Mouse (Mus musculus): ENCODE data around the gene Slc22a3. TPM values are rescaled to one million over a fixed set of nuclear protein-coding genes. Genes with fewer than 3 reads are reported as not detected.

The Slc22a3 gene
- polyA plus RNA-seq (2014; fragmentation: Nextera tagmentation; extraction: Ambion mirVana), result 0.36 and 0.79 TPM in 2 replicates

DNA sequence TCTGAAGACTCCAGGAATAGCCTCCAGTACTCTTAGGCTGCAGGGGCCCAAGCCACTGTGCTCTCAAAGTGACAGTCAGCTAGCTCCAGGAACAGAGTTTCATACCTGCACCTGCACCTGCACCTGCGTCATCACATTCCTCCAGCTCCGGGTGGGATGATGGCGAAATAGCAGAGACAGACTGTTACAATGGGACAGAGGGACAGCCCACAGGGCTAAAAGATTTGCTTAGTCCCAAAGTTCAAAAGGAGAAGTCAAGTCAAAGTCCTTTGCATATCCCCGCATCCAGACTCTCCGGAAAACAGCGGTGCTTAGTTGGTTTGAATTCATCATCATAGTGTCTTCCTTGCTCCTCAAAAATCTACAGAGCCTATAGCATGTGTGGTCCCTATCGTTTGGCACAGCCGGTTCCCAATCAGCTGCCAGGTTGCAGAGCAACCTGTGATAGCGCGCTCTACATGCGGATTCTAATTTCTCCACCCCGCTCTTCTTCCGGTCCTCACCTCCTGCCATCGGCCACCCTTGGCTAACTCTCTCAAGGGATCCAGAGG lies at the start of gene Slc22a3:
Slc22a3 (minus strand) TSS at position 51 of the 551 bp plus-strand sequence.
- Histone ChIP-seq H3K4me1 (ENCODE audit: control insufficient read depth, insufficient read depth, low read length) (no peaks in the 10 kb centered on the region), H3K36me3 (ENCODE audit: control insufficient read depth, insufficient read depth, low read length) (no peaks in the 10 kb centered on the region), H3K9ac (replicated peaks; ENCODE audit: low read depth, low read length) (no peak within 1 kb of the TSS; the same call in 1 of the 2 replicates), H3K4me3 (ENCODE audit: low read depth, low read length) (peak within 1 kb of the TSS; percentile 28), H3K27ac (ENCODE audit: low read depth, low read length) (no peak within 1 kb of the TSS), H3K27me3 (ENCODE audit: control insufficient read depth, insufficient read depth, low read length) (peaks cover 33% of the 10 kb centered on the region), H3K9me3 (ENCODE audit: control insufficient read depth, low read length) (no peaks in the 10 kb centered on the region), H3K4me2 (ENCODE audit: low read depth, low read length) (peak within 1 kb of the TSS; percentile 51)
- WGBS, result 16% methylated on average over 14 of the region's 14 CpGs
- ATAC-seq (ENCODE audit: low read depth), result no peak

DNA sequence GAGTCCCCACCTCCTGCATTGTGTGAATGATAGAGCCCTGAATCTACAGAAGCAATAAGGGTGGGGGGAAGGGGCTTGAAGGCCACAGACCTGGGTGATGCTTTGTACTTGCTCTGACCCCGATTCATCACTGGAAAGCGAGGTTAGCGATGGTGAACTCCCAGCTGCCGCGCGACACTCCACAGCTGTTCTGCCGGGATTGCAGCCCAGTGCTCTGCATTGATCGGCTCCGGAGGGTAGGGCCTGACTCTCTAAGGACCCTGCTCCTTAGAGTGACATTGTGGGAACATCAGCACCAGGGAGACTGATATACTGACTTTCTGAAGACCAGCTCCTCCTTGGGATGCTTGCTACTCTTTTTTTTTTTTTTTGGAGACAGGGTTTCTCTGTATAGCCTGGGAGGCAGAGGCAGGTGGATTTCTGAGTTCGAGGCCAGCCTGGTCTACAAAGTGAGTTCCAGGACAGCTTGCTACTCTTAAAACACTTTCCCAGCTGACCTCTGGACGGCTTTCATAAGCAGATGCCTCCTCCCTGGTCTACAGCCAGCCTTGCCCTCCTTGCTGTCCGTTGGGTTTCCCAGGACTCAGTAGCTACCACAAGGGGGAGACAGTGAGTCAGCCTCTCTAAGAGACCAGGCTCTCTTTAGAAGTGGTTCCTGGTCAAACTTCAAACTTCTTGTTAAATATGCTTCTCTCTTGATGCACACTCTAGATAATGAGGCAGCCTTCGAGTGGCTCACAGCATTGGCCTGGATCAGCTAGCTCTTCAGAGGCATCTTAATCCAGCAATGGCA lies 27.0 kb upstream of the Slc22a3 start:
- Histone ChIP-seq H3K4me2 (ENCODE audit: low read depth, low read length) (no peak overlapping the region), H3K27ac (ENCODE audit: low read depth, low read length) (no peak overlapping the region), H3K9ac (replicated peaks; ENCODE audit: low read depth, low read length) (no peak overlapping the region), H3K4me1 (ENCODE audit: control insufficient read depth, insufficient read depth, low read length) (no peaks in the 10 kb centered on the region), H3K36me3 (ENCODE audit: control insufficient read depth, insufficient read depth, low read length) (no peaks in the 10 kb centered on the region), H3K27me3 (ENCODE audit: control insufficient read depth, insufficient read depth, low read length) (no peaks in the 10 kb centered on the region), H3K4me3 (ENCODE audit: low read depth, low read length) (no peak overlapping the region), H3K9me3 (ENCODE audit: control insufficient read depth, low read length) (no peaks in the 10 kb centered on the region)
- ATAC-seq (ENCODE audit: low read depth), result no peak
- 61% methylated on average over 13 of the region's 13 CpGs for WGBS

DNA sequence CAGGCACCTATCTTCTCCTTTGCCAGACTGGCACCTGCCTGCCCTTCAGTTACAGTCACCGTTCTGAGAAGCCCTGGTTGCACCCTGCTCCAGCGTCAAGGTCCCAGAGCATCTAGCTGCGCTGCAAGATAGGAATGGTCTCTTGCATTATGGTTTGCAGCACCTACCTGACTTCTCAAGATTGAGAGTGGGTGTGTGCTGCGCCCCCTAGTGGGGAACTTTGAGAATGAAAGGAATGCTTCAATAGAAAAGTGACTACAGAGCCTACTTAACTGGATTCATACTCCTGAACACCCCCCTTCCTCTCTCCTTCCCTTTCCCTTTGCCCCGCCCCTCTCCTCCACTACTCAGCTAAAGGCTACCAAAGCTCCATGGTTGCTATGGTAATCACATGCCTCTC lies 24.6 kb upstream of the Slc22a3 start:
- Histone ChIP-seq H3K36me3 (ENCODE audit: control insufficient read depth, insufficient read depth, low read length) (no peaks in the 10 kb centered on the region), H3K27ac (ENCODE audit: low read depth, low read length) (no peak overlapping the region), H3K4me1 (ENCODE audit: control insufficient read depth, insufficient read depth, low read length) (no peaks in the 10 kb centered on the region), H3K4me3 (ENCODE audit: low read depth, low read length) (no peak overlapping the region), H3K4me2 (ENCODE audit: low read depth, low read length) (no peak overlapping the region), H3K27me3 (ENCODE audit: control insufficient read depth, insufficient read depth, low read length) (no peaks in the 10 kb centered on the region), H3K9me3 (ENCODE audit: control insufficient read depth, low read length) (no peaks in the 10 kb centered on the region), H3K9ac (replicated peaks; ENCODE audit: low read depth, low read length) (no peak overlapping the region)
- ATAC-seq (ENCODE audit: low read depth), result no peak
- 21% methylated on average over 5 of the region's 5 CpGs for whole genome bisulfite sequencing

GRCm38 (mm10) chr17:12530081-12530480 lies 22.6 kb upstream of the Slc22a3 start:
- no peak overlapping the region for H3K9ac ChIP-seq (replicated peaks; ENCODE audit: low read depth, low read length)
- no peak for ATAC-seq (ENCODE audit: low read depth)
- H3K9me3 ChIP-seq (ENCODE audit: control insufficient read depth, low read length), result no peaks in the 10 kb centered on the region
- H3K4me2 ChIP-seq (ENCODE audit: low read depth, low read length), result no peak overlapping the region
- H3K4me1 ChIP-seq (ENCODE audit: control insufficient read depth, insufficient read depth, low read length), result no peaks in the 10 kb centered on the region
- WGBS, result 76% methylated on average over 6 of the region's 6 CpGs
- H3K4me3 ChIP-seq (ENCODE audit: low read depth, low read length), result no peak overlapping the region
- H3K36me3 ChIP-seq (ENCODE audit: control insufficient read depth, insufficient read depth, low read length), result no peaks in the 10 kb centered on the region
- H3K27me3 ChIP-seq (ENCODE audit: control insufficient read depth, insufficient read depth, low read length), result no peaks in the 10 kb centered on the region
- no peak overlapping the region for H3K27ac ChIP-seq (ENCODE audit: low read depth, low read length)

GRCm38 (mm10) chr17:12529384-12529985 lies 22.0 kb upstream of the Slc22a3 start:
- no peaks in the 10 kb centered on the region for H3K4me1 ChIP-seq (ENCODE audit: control insufficient read depth, insufficient read depth, low read length)
- no peaks in the 10 kb centered on the region for H3K36me3 ChIP-seq (ENCODE audit: control insufficient read depth, insufficient read depth, low read length)
- H3K4me3 ChIP-seq (ENCODE audit: low read depth, low read length), result no peak overlapping the region
- WGBS, result 79% methylated on average over 4 of the region's 4 CpGs
- H3K4me2 ChIP-seq (ENCODE audit: low read depth, low read length), result no peak overlapping the region
- no peak overlapping the region for H3K9ac ChIP-seq (replicated peaks; ENCODE audit: low read depth, low read length)
- H3K27ac ChIP-seq (ENCODE audit: low read depth, low read length), result no peak overlapping the region
- no peak for ATAC-seq (ENCODE audit: low read depth)
- H3K27me3 ChIP-seq (ENCODE audit: control insufficient read depth, insufficient read depth, low read length), result no peaks in the 10 kb centered on the region
- H3K9me3 ChIP-seq (ENCODE audit: control insufficient read depth, low read length), result no peaks in the 10 kb centered on the region

DNA sequence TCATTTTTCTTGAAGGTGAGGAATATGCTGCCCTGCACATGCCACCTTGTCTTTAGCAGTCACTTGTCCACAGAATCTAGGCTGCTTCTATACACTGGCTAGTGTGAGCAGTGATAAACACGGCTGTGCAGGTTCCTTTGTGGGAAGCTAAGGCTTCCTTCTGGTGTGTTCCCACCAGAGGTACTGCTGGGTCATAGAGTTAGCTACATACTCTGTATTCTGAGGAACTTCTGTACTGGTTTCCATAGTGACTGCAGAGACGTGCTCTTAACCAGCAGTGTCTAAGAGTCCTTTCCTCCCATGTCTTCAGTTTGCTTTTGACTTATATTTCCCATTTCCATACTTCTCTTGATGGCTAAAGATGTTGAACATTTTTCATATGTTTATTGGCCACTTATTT lies 11.6 kb upstream of the Slc22a3 start:
- 72% methylated on average over 2 of the region's 2 CpGs for WGBS
- no peak for ATAC-seq (ENCODE audit: low read depth)
- Histone ChIP-seq H3K4me3 (ENCODE audit: low read depth, low read length) (no peak overlapping the region), H3K9me3 (ENCODE audit: control insufficient read depth, low read length) (no peaks in the 10 kb centered on the region; the same call in 1 of the 2 replicates), H3K36me3 (ENCODE audit: control insufficient read depth, insufficient read depth, low read length) (no peaks in the 10 kb centered on the region), H3K4me2 (ENCODE audit: low read depth, low read length) (no peak overlapping the region), H3K27me3 (ENCODE audit: control insufficient read depth, insufficient read depth, low read length) (no peaks in the 10 kb centered on the region), H3K27ac (ENCODE audit: low read depth, low read length) (no peak overlapping the region), H3K9ac (replicated peaks; ENCODE audit: low read depth, low read length) (no peak overlapping the region), H3K4me1 (ENCODE audit: control insufficient read depth, insufficient read depth, low read length) (no peaks in the 10 kb centered on the region)

DNA sequence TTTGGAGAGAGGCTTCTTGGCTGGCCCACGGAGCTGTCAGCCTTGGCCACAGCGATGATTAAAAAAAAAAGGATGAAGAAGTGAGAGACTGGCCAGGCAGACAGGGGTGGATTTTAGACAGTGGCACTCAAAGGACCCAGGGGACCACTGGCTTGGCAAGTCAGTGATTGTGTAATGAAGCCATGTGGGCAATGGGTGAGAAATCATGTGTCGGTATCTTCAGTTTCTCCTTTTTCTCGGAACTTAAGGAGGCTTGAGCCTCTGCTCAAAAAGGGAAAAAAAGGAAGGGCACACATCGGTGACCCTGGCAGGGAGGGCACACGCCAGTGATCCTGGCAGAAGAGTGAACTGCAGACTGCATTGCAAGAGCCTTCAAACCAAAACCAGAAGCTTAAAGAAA lies 10.7 kb upstream of the Slc22a3 start:
- no peak overlapping the region for H3K4me3 ChIP-seq (ENCODE audit: low read depth, low read length)
- no peak overlapping the region for H3K9ac ChIP-seq (replicated peaks; ENCODE audit: low read depth, low read length)
- H3K27ac ChIP-seq (ENCODE audit: low read depth, low read length), result no peak overlapping the region
- 89% methylated on average over 6 of the region's 6 CpGs for WGBS
- H3K4me1 ChIP-seq (ENCODE audit: control insufficient read depth, insufficient read depth, low read length), result no peaks in the 10 kb centered on the region
- no peak overlapping the region for H3K4me2 ChIP-seq (ENCODE audit: low read depth, low read length)
- H3K27me3 ChIP-seq (ENCODE audit: control insufficient read depth, insufficient read depth, low read length), result no peaks in the 10 kb centered on the region
- H3K9me3 ChIP-seq (ENCODE audit: control insufficient read depth, low read length), result no peaks in the 10 kb centered on the region; the same call in 1 of the 2 replicates
- ATAC-seq (ENCODE audit: low read depth), result no peak
- no peaks in the 10 kb centered on the region for H3K36me3 ChIP-seq (ENCODE audit: control insufficient read depth, insufficient read depth, low read length)

DNA sequence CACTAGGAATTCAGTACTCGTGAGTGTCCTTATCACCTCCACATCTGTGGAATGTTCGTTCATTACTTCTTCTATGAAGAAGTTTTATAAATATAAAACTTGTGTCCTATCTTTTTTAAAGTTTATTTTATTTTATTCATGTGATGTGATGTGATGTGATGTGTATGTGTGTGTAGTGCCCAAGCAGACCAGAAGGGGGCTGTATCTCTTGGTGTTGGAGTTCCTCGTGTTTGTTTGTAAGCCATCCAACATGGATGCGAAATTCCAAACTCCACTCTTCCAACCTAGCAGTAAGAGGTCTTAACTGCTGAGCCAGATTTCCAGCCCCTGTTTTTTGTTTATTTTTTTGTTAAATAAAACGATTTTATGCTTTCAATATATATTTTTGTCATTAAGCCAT lies 6.5 kb upstream of the Slc22a3 start:
- H3K4me3 ChIP-seq (ENCODE audit: low read depth, low read length), result no peak overlapping the region
- no peaks in the 10 kb centered on the region for H3K4me1 ChIP-seq (ENCODE audit: control insufficient read depth, insufficient read depth, low read length)
- H3K27me3 ChIP-seq (ENCODE audit: control insufficient read depth, insufficient read depth, low read length), result no peaks in the 10 kb centered on the region
- ATAC-seq (ENCODE audit: low read depth), result no peak
- H3K9ac ChIP-seq (replicated peaks; ENCODE audit: low read depth, low read length), result no peak overlapping the region
- no peak overlapping the region for H3K27ac ChIP-seq (ENCODE audit: low read depth, low read length)
- H3K4me2 ChIP-seq (ENCODE audit: low read depth, low read length), result no peak overlapping the region
- no peaks in the 10 kb centered on the region for H3K9me3 ChIP-seq (ENCODE audit: control insufficient read depth, low read length)
- 86% methylated on average over 5 of the region's 5 CpGs for WGBS
- H3K36me3 ChIP-seq (ENCODE audit: control insufficient read depth, insufficient read depth, low read length), result no peaks in the 10 kb centered on the region
